Mouse (Mus musculus): ENCODE data around the gene Mybpc2.

- TF ChIP-seq CTCF (IDR thresholded peaks at IDR 0.05; ENCODE audit: low read depth, low read length): no peak
- no peak for TF ChIP-seq POLR2A (IDR thresholded peaks at IDR 0.05; ENCODE audit: borderline replicate concordance, low read depth, low read length)
Observed at GRCm38 (mm10) chr7:44484109-44484508, 40.3 kb downstream of the Mybpc2 start.
